Mouse (Mus musculus) spleen, postnatal 0 days (tissue): ENCODE data around the gene Emc6. TPM values are rescaled to one million over a fixed set of nuclear protein-coding genes. Genes with fewer than 3 reads are reported as not detected.

Experiments
- polyA plus RNA-seq: library from polyadenylated mRNA; unstranded; fragments of >200 nt; fragmentation: Nextera tagmentation; extraction: Ambion mirVana; gene quantifications from 2 replicates; pipeline ENCODE4 v1.2.1, GENCODE M21; 2015

Emc6 gene
- polyA plus RNA-seq, result 91.9 and 97.3 TPM in 2 replicates

GRCm38 (mm10) chr11:73176608-73177508, at the start of gene Emc6, which contains the start of gene Tax1bp3:
Emc6 (minus strand) TSS chr11:73177037.
Tax1bp3 (plus strand) TSS chr11:73177083.

GRCm38 (mm10) chr11:73199230-73199712, 22.4 kb upstream of the Emc6 start, which contains the start of gene Shpk:
Shpk (plus strand) TSS chr11:73199460.

GRCm38 (mm10) chr11:73198603-73199229, 21.9 kb upstream of the Emc6 start, which contains the start of gene Ctns:
Ctns (minus strand) TSS chr11:73199042.

GRCm38 (mm10) chr11:73159957-73160810, 16.7 kb downstream of the Emc6 start, which contains the start of gene P2rx5:
P2rx5 (plus strand) TSS chr11:73160421.

GRCm38 (mm10) chr11:73137591-73138501, 39.0 kb downstream of the Emc6 start, which contains the start of gene Haspin:
Haspin (minus strand) TSS chr11:73138294.

Other genes with a start within 250 kb of the Emc6 start
- 17.9 and 24.8 TPM in 2 replicates for gene Atp2a3, start 215.9 kb downstream of the Emc6 start, polyA plus RNA-seq
- 7.6 and 10.4 TPM in 2 replicates for gene P2rx1, start 177.9 kb downstream of the Emc6 start, polyA plus RNA-seq
- 1.1 and 1.9 TPM in 2 replicates for gene Camkk1, start 158.0 kb downstream of the Emc6 start, polyA plus RNA-seq
- gene Ncbp3, start 129.3 kb downstream of the Emc6 start, polyA plus RNA-seq, result 7.1 and 7.3 TPM in 2 replicates
- 0.23 and 0.34 TPM in 2 replicates for gene Itgae, start 86.5 kb downstream of the Emc6 start, polyA plus RNA-seq
- gene Haspin, start 38.7 kb downstream of the Emc6 start, polyA plus RNA-seq, result 11.8 and 12.4 TPM in 2 replicates
- gene P2rx5, start 16.6 kb downstream of the Emc6 start, polyA plus RNA-seq, result 0.05 and 0.08 TPM in 2 replicates
- 52.5 and 61.7 TPM in 2 replicates for gene Tax1bp3, start within 50 bp of the Emc6 start, polyA plus RNA-seq
- 8.8 and 9.9 TPM in 2 replicates for gene Ctns, start 22.0 kb upstream of the Emc6 start, polyA plus RNA-seq
- 1.9 and 2.0 TPM in 2 replicates for gene Shpk, start 22.4 kb upstream of the Emc6 start, polyA plus RNA-seq
- gene Trpv1, start 57.3 kb upstream of the Emc6 start, polyA plus RNA-seq, result 0.05 and 0.10 TPM in 2 replicates
- 0.13 and 0.20 TPM in 2 replicates for gene Trpv3, start 90.4 kb upstream of the Emc6 start, polyA plus RNA-seq
- gene Aspa, start 152.6 kb upstream of the Emc6 start, polyA plus RNA-seq, result 0.70 and 1.2 TPM in 2 replicates
- gene Gm49340, start 152.7 kb upstream of the Emc6 start, polyA plus RNA-seq, result not detected in 2 replicates
- not detected in 2 replicates for gene Spata22, start 152.7 kb upstream of the Emc6 start, polyA plus RNA-seq
- gene Olfr20, start 173.7 kb upstream of the Emc6 start, polyA plus RNA-seq, result not detected in 2 replicates
- gene Olfr376, start 194.2 kb upstream of the Emc6 start, polyA plus RNA-seq, result not detected in 2 replicates
- not detected in 2 replicates for gene Olfr1, start 222.6 kb upstream of the Emc6 start, polyA plus RNA-seq